Mouse (Mus musculus) cerebellum, postnatal 10 days (tissue): Measurements from ENCODE around the gene A630001G21Rik.
A peak's percentile ranks its signal among the peaks of the same experiment; 100 is the strongest.

Source experiments
- DNase-seq, 2 experiments: peaks; one replicate each; pipeline ENCODE4 v3.0.0; 2021; ENCODE audit warnings: mixed read lengths in 2 of 2

The A630001G21Rik gene

DNA sequence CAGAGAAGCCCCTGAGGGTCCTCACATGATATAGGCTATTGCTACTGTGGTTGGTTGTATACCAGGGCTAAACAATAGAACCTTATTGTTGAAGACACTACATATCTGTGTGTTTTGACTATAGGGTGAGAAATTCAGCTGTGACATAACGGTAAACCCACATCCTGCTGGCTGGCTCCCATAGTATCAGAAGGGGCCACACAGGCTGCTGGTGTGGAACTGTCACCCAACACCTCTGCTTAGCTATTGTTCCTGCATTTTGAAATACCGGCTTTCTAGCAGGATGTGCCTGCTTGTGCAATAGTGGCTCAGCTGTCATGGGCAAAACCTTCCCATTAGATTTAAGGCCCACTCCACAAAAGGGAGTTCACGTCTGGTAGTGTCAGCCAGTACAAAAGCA is 45.9 kb downstream of the A630001G21Rik start:
- DNase-seq: no peak

DNA sequence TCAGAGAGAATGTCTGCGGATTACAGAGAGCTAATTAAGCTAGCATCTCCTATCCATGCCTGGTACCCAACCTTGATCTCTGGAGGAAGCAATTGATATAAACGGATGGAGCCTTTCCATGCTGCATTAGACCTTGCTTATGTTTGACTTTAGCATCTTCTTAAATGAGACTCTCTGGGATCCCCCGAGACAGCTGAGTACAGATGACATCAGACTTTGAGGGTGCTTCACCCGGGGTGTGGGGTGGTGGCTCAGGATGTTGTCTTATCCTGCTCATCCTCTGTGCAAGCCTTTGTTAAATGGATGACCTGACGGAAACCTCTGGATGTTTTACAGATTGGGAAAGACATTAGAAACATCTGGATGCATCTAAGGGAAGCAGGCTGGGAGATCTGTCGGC is 48.0 kb downstream of the A630001G21Rik start:
- no peak for DNase-seq

DNA sequence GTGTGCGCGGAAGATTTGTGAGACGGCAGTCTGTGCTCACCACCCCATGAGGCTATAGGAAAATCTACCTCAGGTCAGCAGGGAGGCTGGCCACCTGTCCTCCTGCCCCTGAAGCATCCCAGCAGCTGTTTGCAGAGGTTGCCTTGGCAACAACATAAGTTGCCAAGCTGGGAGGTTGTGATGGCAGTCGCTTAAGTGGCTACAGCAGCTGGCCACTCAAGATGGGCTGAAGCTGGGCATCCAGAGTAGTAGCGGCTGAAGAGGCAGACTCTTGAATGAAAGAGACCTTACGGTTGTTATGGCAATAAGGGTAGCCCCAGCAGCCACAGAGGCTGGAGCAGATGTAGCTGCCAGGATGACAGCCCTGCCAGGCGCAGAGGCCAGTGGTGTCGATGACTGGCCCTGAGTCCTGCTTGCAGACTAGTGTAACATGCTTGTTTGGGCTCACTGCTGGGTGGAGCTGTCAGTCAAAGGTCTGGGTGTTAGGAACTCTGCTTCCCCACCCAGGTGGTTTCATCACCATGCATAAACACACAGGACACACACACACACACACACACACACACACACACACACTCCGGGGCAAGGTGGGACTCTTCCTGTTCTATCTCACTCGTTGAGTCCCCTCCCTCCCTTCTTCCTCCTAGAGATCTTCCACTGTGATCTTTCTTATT is 58.1 kb downstream of the A630001G21Rik start:
- peak; percentile 11 for DNase-seq

DNA sequence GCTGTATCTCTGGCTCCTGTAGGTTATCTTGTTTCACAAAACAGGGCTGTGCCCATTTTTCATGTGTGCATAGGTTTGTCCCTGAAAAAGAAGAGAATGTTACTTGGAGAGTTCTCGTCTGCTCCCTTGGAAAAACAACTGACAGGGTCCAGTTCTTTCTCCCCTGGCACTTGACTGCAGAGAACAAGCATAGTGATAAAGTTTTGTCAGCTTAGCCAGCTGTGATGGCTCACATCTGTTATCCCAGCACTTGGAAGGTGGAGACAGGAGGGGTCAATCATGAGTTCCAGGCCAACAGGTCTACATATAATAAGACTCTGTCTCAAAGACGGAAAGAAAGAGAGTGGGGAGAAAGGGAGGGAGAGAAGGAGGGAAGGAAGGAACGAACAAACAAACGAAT is 59.4 kb downstream of the A630001G21Rik start:
- DNase-seq: no peak

DNA sequence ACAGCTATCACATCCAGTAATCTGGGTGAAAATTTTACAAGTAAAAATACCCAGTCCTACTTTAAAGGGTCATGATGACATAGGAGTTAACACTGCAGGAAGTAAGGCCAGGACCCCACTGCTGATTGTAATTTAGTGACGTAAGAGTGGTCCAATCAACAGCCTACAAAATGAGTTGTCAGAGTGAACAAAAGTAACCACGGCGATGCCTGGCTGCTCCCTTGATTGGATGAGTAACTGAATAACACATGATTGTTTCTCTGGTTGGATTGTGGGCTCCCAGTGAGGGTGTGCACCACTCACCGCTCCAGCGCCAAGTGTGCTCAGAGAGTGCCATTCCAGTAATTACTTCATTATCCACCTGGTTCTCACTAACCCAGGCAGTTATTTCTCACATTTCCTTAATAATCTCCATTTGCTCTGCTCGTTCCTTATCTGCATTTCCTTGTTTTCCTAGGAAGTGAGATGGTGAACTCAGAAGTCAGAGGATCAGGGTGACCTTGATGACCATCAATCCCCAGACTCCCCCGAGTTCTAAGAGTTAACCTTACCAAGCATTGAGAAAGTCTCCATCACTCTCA is 61.9 kb downstream of the A630001G21Rik start:
- no peak for DNase-seq

DNA sequence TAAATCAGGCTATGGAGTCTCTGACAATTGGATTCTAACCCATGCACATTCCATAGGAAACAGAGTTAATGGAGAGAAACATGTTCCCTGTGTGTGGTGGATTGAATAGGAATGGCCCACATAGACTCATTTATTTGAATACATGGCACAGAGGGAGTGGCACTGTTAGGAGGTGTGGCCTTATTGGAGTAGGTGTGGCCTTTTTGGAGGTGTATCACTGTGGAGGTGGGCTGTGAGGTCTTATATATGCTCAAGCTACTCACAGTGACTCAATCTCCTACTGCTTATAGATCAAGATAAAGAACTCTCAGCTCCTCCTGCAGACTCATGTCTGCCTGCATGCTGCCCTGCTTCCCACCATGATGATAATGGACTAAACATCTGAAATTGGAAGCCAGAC is 63.9 kb downstream of the A630001G21Rik start:
- DNase-seq: no peak

DNA sequence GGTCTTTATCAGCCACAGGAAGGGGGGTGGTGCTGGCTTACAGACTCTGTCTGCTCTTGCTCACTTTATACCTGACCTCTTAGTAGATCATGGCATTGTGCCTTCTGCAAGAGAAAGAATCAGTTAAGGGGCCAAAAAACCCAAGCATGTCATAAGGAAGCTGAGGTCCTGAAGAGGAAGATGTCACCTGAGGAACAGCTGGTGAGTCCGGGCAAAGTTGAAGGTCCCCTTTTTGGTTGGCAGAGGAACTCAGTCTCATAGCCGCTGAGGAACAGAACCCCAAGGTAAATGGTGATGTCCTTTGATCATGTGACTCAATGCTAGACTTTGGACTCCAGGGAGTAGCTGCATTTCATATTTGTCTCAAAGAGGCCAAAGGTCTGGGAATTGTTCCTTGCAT is 71.7 kb downstream of the A630001G21Rik start:
- no peak for DNase-seq

DNA sequence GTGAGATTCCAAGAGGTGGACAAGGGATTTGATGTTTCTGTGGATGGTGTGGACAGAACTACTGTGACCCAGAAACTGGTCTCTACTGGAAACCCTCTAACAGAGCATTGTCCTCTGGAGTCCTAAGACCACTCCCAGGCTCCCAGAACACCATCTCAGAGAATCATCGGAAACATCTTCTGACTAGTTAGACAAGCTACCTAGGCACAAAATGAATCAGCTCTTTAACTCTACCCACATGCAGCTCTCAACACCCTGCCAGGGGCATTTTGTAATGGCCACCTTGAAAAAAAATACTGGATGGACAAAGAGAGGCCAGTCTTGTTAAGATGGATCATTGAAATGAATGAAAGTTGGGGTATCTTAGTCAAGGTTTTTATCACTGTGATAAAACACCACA is 72.9 kb downstream of the A630001G21Rik start:
- DNase-seq: no peak

DNA sequence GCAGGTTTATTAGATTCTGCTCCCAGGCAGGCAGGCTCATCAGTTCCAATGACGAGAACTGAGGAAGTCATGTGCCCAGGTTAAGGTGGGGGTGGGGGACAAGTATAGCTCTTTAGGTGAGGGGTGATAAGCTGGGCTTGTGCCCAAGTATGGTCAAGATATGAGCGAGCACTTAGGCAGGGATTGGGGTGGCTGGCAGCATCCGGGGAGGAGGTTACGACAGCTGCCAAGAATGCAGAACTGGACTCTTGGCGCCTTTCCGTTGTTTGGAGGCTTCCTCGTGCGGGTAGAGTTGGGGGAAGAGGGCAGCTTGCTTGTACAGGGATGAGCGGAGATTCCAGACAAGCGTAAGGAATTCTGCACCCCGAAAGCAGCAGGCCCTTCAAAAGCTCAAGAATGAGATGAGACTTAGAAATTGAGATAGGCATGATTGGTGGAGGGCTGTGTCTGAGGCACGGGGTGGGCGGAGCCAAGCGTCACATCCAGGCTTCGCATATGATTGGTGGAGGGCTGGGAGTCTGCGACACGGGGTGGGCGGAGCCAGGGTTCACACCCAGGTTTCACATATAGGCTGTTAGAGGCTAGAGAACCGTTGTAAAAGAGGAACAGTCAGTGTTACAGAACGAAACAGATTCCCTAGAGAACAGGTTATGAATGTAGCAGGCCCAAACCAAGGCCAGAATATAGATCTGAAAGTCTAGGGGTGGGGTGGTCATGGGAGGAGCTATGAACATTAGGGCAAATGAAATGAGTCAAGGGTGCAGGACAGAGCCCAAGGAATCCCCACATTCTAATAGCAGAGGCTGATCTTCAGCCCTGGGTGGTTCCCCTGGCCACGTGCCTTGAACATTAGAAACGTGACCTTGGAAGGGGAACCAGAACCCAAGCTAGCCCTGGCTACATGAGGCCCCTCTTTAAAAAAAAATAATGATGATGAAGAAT is 74.9 kb downstream of the A630001G21Rik start:
- DNase-seq: peak; percentile 92 to 94

DNA sequence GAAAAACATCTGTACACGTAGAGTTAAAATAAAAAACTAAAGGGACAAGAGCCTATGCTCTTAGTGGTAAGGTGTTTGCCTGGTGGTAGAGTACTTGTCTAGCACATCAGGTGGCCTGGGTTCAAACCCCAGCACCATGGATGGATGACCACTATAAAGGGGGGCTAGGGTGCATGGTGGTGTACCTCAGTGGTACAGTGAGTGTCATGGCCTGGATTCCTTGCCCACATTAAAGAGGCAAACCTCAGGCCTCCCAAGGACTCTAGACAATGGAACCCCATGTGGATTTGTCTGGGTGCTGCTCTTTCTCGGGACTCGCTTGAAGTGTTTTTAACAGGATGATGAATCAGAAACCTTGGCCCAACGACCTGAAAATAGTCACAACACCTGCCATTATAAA is 75.9 kb downstream of the A630001G21Rik start:
- no peak for DNase-seq

DNA sequence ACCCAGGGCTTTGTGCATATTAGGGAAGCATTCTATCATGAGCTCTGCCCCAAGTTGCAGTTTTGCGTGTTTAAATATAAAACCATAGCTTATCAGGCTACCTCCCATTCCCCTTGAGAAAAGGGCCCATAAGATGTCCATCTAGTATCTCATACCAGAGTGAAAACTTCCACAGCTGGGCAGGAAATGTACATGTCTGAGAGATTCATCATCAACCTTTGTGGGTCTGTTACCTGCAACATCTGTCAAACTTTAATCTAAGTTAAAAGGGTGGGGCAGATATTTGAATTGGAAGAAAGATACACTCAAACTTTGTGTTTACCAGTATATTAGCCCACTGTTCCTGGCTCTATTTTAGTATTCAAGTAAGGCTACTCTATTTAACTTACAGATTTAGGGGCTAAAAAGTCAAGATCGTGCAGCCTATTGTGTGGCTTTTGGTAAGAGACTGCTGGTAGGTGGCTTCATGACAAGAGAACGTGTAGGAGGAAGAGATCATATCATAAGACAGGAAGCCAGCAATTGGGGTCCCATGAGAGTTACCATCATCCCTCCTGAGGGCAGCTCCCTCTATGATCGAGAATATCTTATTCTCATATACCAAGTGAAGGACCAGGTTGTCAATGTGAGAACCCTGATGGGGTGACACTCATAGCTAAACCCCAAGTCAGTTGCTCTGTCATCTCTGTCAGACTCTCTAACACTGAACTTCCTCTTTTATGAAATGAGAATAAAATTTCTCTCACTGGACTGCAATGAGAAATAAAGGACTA is 80.5 kb downstream of the A630001G21Rik start:
- DNase-seq: no peak

DNA sequence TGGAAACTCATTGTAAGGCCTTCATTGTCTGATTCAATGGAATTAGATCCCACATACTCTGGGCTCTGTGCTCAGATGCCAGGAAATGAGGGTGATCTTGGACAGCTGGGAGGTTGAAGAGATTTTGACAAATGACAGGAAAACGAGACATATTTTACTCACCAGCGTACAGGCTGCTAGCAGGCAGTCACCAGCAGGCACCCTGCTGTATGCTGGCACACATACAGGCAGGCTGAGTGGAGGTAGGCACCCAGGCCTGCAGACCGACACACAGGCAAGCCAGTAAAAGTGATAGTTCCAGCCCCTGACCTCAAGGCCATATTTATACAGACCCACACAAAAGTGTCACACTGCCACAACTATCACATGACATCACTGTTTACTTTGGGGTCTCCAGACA is 82.8 kb downstream of the A630001G21Rik start:
- peak; percentile 17 to 51 for DNase-seq

DNA sequence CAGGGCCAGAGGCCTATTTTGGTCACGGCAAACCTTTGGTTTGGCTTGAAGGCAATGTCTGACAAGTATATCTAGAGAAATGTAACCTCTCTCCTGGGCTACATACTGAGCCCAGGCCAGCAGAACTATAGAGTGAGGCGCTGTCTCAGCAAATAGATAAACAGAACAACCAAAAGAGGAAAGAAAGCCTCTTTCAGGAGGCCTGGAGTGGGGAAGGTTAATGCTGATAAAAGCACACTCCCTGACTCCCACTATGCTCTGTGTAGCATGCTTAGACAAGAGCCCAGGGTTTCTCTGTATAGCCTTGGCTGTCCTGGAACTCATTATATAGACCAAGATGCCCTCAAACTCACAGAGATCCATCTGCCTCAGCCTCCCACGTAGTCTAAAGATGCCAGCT is 85.2 kb downstream of the A630001G21Rik start:
- DNase-seq: no peak

DNA sequence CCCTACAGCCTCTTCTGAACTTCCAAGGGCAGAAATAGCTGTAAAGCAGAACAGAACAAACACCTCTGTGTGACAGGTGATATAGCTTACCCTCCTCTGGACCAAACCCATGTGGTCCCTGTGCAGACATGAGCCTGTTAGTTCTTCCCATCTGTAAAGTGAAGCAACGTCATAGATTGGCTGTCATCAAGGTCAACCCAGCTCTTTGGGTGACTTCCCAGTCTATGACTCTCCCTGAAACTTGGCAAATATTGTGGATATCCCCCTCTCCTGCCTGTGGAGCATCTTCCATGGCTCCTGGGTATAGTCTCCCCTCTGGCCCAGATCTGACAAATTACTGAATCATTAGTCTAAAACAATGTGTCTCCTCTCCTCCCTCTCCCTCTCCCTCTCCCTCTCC is 86.2 kb downstream of the A630001G21Rik start:
- no peak for DNase-seq

DNA sequence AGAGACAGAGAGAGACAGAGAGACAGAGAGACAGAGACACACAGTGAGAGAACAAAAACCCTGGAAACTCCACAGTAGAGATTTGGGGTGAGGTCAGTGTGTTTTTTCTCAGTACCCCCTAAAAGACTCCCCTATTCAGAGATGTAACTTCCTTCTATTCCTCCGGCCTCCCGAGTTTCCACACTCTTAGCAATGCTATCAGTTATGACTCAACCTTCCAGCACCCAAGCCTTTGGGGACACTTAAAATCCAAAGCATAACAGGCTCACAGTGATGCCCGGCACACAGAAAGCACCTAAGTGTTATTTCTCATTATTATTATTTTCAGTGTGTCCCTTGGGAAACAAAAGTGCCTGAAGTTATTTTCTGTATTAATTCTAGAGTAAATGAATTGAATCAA is 87.9 kb downstream of the A630001G21Rik start:
- no peak for DNase-seq

DNA sequence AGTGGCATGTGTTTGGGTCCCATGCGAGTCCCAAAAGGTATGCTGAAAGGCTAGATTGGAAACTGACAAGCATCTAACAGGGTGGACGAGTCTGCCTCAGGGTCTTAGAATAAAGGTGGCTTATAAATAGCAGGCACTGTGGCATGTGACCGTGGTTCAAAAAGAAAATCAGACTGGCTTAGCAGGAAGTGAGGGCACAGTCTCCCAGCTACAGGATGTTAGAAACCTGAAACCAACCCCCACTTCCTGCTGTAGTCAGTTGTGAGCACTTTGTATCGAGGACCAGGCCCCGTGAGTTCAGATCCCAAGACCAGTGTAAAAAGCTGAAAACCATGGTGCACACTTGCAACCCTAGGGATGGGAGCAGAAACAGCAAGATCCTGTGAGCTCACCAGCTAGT is 91.1 kb downstream of the A630001G21Rik start:
- no peak for DNase-seq

DNA sequence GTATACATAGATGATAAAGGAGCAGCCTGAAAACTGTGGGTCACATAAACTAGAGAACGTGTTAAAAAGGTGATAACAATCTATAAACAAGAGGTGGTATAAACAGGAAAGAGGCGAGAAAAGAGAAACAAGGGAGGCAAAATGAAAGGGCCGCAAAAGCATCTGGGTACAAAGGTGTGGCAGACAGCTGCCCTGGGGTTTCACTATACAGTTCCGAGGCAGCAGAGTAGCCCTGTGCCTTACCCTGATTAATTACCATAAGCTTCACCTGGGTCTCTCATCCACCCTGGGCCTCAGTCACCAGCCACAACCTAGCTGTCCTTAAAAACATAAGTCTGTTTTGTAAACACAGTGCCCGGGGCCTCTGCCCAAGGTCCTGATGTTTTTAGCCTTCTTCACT is 91.8 kb downstream of the A630001G21Rik start:
- DNase-seq: no peak

DNA sequence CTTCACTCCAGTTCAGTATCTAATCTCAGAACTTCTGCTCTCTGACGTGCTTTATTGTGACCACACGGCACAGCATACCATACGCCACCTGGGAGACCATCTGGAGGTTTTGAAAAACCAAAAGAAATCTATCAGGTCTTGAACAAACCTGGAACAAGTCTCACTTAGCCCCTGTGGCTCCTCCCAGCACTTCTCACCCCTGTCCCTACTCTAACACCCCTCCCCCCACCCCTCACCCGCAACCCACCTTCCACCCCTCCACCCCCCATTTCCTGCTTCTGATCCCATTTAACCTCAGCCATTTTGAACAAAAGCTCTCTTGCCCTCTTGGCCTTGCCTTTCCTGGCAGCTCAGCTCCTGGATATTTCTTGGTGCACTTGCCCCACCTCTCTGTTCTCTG is 98.2 kb downstream of the A630001G21Rik start:
- DNase-seq: no peak
